Mouse (Mus musculus): ENCODE measurements around the gene Nrcam. TPM values are rescaled to one million over a fixed set of nuclear protein-coding genes. Genes with fewer than 3 reads are reported as not detected.

Nrcam gene
- total and polyA plus RNA-seq, 2 experiments from 2014 or later, result 109 to 173 TPM

GRCm38 (mm10) chr12:44602269-44602957 is 273.7 kb downstream of the Nrcam start:
- ATAC-seq (ENCODE audit: low FRiP score) (no peak), DNase-seq (ENCODE audit: low spot score) (no peak)
- no peak overlapping the region for H3K9ac ChIP-seq (replicated peaks; ENCODE audit: low read length, poor library complexity, severe bottlenecking)
- no peaks in the 10 kb centered on the region for H3K27me3 ChIP-seq (ENCODE audit: insufficient read depth, low read length)
- H3K4me2 ChIP-seq (ENCODE audit: low read depth, low read length, poor library complexity, severe bottlenecking), result no peak overlapping the region
- no peaks in the 10 kb centered on the region for H3K4me1 ChIP-seq (ENCODE audit: insufficient read depth, low read length)
- H3K9me3 ChIP-seq (ENCODE audit: low read length), result no peaks in the 10 kb centered on the region
- no peak for TF ChIP-seq CTCF (IDR thresholded peaks at IDR 0.05)
- 58% methylated on average over 11 of the region's 11 CpGs for WGBS
- H3K27ac ChIP-seq (ENCODE audit: low read depth, low read length), result no peak overlapping the region
- H3K4me3 ChIP-seq (ENCODE audit: low read depth, low read length), result no peak overlapping the region
- H3K36me3 ChIP-seq (ENCODE audit: insufficient read depth, low read length), result 0 out of 2 replicates have a peak, but pooled peaks cover 7% of the 10 kb centered on the region

GRCm38 (mm10) chr12:44602958-44603331 is 274.3 kb downstream of the Nrcam start:
- H3K4me2 ChIP-seq (ENCODE audit: low read depth, low read length, poor library complexity, severe bottlenecking), result no peak overlapping the region
- no peaks in the 10 kb centered on the region for H3K9me3 ChIP-seq (ENCODE audit: low read length)
- DNase-seq (ENCODE audit: low spot score), result no peak
- H3K9ac ChIP-seq (replicated peaks; ENCODE audit: low read length, poor library complexity, severe bottlenecking), result no peak overlapping the region
- no peaks in the 10 kb centered on the region for H3K4me1 ChIP-seq (ENCODE audit: insufficient read depth, low read length)
- 0 out of 2 replicates have a peak, but pooled peaks cover 7% of the 10 kb centered on the region for H3K36me3 ChIP-seq (ENCODE audit: insufficient read depth, low read length)
- H3K27ac ChIP-seq (ENCODE audit: low read depth, low read length), result no peak overlapping the region
- TF ChIP-seq CTCF (IDR thresholded peaks at IDR 0.05), result peak; percentile 41
- no peaks in the 10 kb centered on the region for H3K27me3 ChIP-seq (ENCODE audit: insufficient read depth, low read length)
- H3K4me3 ChIP-seq (ENCODE audit: low read depth, low read length), result no peak overlapping the region
- no peak for ATAC-seq (ENCODE audit: low FRiP score)
- WGBS, result 86% methylated on average over 5 of the region's 5 CpGs

- WGBS, result 57% methylated on average over 2 of the region's 2 CpGs
- H3K36me3 ChIP-seq (ENCODE audit: insufficient read depth, low read length), result no peaks in the 10 kb centered on the region
- H3K27me3 ChIP-seq (ENCODE audit: insufficient read depth, low read length), result no peaks in the 10 kb centered on the region
- H3K9ac ChIP-seq (replicated peaks; ENCODE audit: low read length, poor library complexity, severe bottlenecking), result no peak overlapping the region
- no peak for TF ChIP-seq CTCF (IDR thresholded peaks at IDR 0.05)
- H3K9me3 ChIP-seq (ENCODE audit: low read length), result no peaks in the 10 kb centered on the region
- no peaks in the 10 kb centered on the region for H3K4me1 ChIP-seq (ENCODE audit: insufficient read depth, low read length)
- no peak overlapping the region for H3K4me3 ChIP-seq (ENCODE audit: low read depth, low read length)
- DNase-seq (ENCODE audit: low spot score) (peak; percentile 14), ATAC-seq (ENCODE audit: low FRiP score) (no peak)
- H3K27ac ChIP-seq (ENCODE audit: low read depth, low read length), result no peak overlapping the region
- H3K4me2 ChIP-seq (ENCODE audit: low read depth, low read length, poor library complexity, severe bottlenecking), result no peak overlapping the region
These were observed 288.3 kb downstream of the Nrcam start for GRCm38 (mm10) chr12:44617001-44617421.

- no peak overlapping the region for H3K4me3 ChIP-seq (ENCODE audit: low read depth, low read length)
- H3K36me3 ChIP-seq (ENCODE audit: insufficient read depth, low read length), result no peaks in the 10 kb centered on the region
- 54% methylated on average over 1 of the region's 1 CpGs for WGBS
- DNase-seq (ENCODE audit: low spot score) (no peak), ATAC-seq (ENCODE audit: low FRiP score) (no peak)
- H3K4me2 ChIP-seq (ENCODE audit: low read depth, low read length, poor library complexity, severe bottlenecking), result no peak overlapping the region
- TF ChIP-seq CTCF (IDR thresholded peaks at IDR 0.05), result no peak
- no peaks in the 10 kb centered on the region for H3K4me1 ChIP-seq (ENCODE audit: insufficient read depth, low read length)
- no peaks in the 10 kb centered on the region for H3K27me3 ChIP-seq (ENCODE audit: insufficient read depth, low read length)
- H3K9ac ChIP-seq (replicated peaks; ENCODE audit: low read length, poor library complexity, severe bottlenecking), result no peak overlapping the region
- H3K27ac ChIP-seq (ENCODE audit: low read depth, low read length), result no peak overlapping the region
- no peaks in the 10 kb centered on the region for H3K9me3 ChIP-seq (ENCODE audit: low read length)
These were observed 288.8 kb downstream of the Nrcam start for GRCm38 (mm10) chr12:44617488-44617887.

- no peak for TF ChIP-seq CTCF (IDR thresholded peaks at IDR 0.05)
- H3K36me3 ChIP-seq (ENCODE audit: insufficient read depth, low read length), result no peaks in the 10 kb centered on the region
- no peak for ATAC-seq (ENCODE audit: low FRiP score)
- H3K27me3 ChIP-seq (ENCODE audit: insufficient read depth, low read length), result no peaks in the 10 kb centered on the region
- H3K4me2 ChIP-seq (ENCODE audit: low read depth, low read length, poor library complexity, severe bottlenecking), result no peak overlapping the region
- no peaks in the 10 kb centered on the region for H3K9me3 ChIP-seq (ENCODE audit: low read length)
- no peak for DNase-seq (ENCODE audit: low spot score)
- no peak overlapping the region for H3K9ac ChIP-seq (replicated peaks; ENCODE audit: low read length, poor library complexity, severe bottlenecking)
- H3K4me1 ChIP-seq (ENCODE audit: insufficient read depth, low read length), result no peaks in the 10 kb centered on the region
- H3K27ac ChIP-seq (ENCODE audit: low read depth, low read length), result no peak overlapping the region
- no peak overlapping the region for H3K4me3 ChIP-seq (ENCODE audit: low read depth, low read length)
These were observed 310.7 kb downstream of the Nrcam start for GRCm38 (mm10) chr12:44639341-44639921.

- H3K27ac ChIP-seq (ENCODE audit: low read depth, low read length), result no peak overlapping the region
- no peak for TF ChIP-seq CTCF (IDR thresholded peaks at IDR 0.05)
- H3K9ac ChIP-seq (replicated peaks; ENCODE audit: low read length, poor library complexity, severe bottlenecking), result no peak overlapping the region
- WGBS, result 14% methylated on average over 1 of the region's 1 CpGs
- H3K27me3 ChIP-seq (ENCODE audit: insufficient read depth, low read length), result no peaks in the 10 kb centered on the region
- H3K9me3 ChIP-seq (ENCODE audit: low read length), result no peaks in the 10 kb centered on the region
- no peak overlapping the region for H3K4me3 ChIP-seq (ENCODE audit: low read depth, low read length)
- no peak overlapping the region for H3K4me2 ChIP-seq (ENCODE audit: low read depth, low read length, poor library complexity, severe bottlenecking)
- no peaks in the 10 kb centered on the region for H3K4me1 ChIP-seq (ENCODE audit: insufficient read depth, low read length)
- DNase-seq (ENCODE audit: low spot score), result no peak
- H3K36me3 ChIP-seq (ENCODE audit: insufficient read depth, low read length), result no peaks in the 10 kb centered on the region
- no peak for ATAC-seq (ENCODE audit: low FRiP score)
These were observed 311.9 kb downstream of the Nrcam start for GRCm38 (mm10) chr12:44640579-44640978.

Other genes with a start within 250 kb of the Nrcam start
- gene Dnajb9, start 118.6 kb upstream of the Nrcam start, total RNA-seq (2014; rRNA removed), result 19.3 and 28.9 TPM in 2 replicates
- 34.5 and 35.1 TPM in 2 replicates for gene Dnajb9, start 118.6 kb upstream of the Nrcam start, polyA plus RNA-seq (2015; fragmentation: Nextera tagmentation; extraction: Ambion mirVana)
- 75.8 and 110 TPM in 2 replicates for gene Pnpla8, start 107.5 kb upstream of the Nrcam start, total RNA-seq (2014; rRNA removed)
- gene Pnpla8, start 107.5 kb upstream of the Nrcam start, polyA plus RNA-seq (2015; fragmentation: Nextera tagmentation; extraction: Ambion mirVana), result 125 TPM in 2 replicates